Mouse (Mus musculus): Measurements from ENCODE around the gene Mark2. TPM values are rescaled to one million over a fixed set of nuclear protein-coding genes. Genes with fewer than 3 reads are reported as not detected.

Gene Mark2
- polyA plus RNA-seq, 1 experiment from 2014 or later, result 46.8 TPM

GRCm38 (mm10) chr19:7269290-7270044 lies 72.2 kb downstream of the Mark2 start:
- peaks cover 29% of the 10 kb centered on the region for H3K36me3 ChIP-seq (ENCODE audit: control insufficient read depth, insufficient read depth, low read length)
- no peaks in the 10 kb centered on the region for H3K9me3 ChIP-seq (ENCODE audit: control insufficient read depth, low read length)
- ATAC-seq (ENCODE audit: insufficient number of reproducible peaks, low FRiP score, low TSS enrichment, low read depth) (no peak), DNase-seq (ENCODE audit: low spot score) (peak; percentile 63)
- peak overlapping the region; percentile 15; the same call in 1 of the 2 replicates for H3K27ac ChIP-seq (replicated peaks; ENCODE audit: low read depth, low read length)
- no peaks in the 10 kb centered on the region for H3K27me3 ChIP-seq (ENCODE audit: control insufficient read depth, insufficient read depth, low read length)
- peaks cover 39% of the 10 kb centered on the region for H3K4me1 ChIP-seq (ENCODE audit: control insufficient read depth, insufficient read depth, low read length)
- H3K4me2 ChIP-seq (ENCODE audit: low read depth, severe bottlenecking), result peak overlapping the region; percentile 82
- H3K4me3 ChIP-seq (ENCODE audit: low read depth, low read length), result peak overlapping the region; percentile 94
- WGBS, result 1% methylated on average over 11 of the region's 11 CpGs
- peak overlapping the region; percentile 96 for H3K9ac ChIP-seq (ENCODE audit: low read length)

DNA sequence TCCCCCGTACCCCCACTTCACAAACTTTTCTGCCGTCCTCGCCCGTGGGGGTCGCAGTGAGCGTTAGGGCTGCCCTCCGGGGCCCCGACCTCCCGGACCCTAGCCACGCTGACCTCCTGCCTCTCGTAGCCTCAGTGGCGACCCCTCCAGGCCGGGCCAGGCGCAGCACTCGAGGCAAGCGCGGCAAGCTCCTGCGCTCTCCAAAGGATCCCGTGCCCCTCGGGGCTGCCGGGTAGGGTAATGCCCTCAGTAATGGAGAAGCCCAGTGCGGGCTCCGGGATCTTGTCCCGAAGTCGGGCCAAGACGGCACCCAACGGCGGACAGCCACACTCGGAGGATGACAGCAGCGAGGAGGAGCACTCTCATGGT lies 73.0 kb downstream of the Mark2 start:
- no peaks in the 10 kb centered on the region for H3K27me3 ChIP-seq (ENCODE audit: control insufficient read depth, insufficient read depth, low read length)
- peak overlapping the region; percentile 96 for H3K9ac ChIP-seq (ENCODE audit: low read length)
- DNase-seq (ENCODE audit: low spot score), result peak; percentile 96
- WGBS, result 0% methylated on average over 29 of the region's 30 CpGs
- peak overlapping the region; percentile 82 for H3K4me2 ChIP-seq (ENCODE audit: low read depth, severe bottlenecking)
- no peaks in the 10 kb centered on the region for H3K9me3 ChIP-seq (ENCODE audit: control insufficient read depth, low read length)
- peaks cover 29% of the 10 kb centered on the region for H3K36me3 ChIP-seq (ENCODE audit: control insufficient read depth, insufficient read depth, low read length)
- H3K27ac ChIP-seq (replicated peaks; ENCODE audit: low read depth, low read length), result peak overlapping the region; percentile 98
- peak; percentile 11; the same call in 1 of the 2 replicates for ATAC-seq (ENCODE audit: insufficient number of reproducible peaks, low FRiP score, low TSS enrichment, low read depth)
- H3K4me3 ChIP-seq (ENCODE audit: low read depth, low read length), result peak overlapping the region; percentile 94
- peaks cover 46% of the 10 kb centered on the region for H3K4me1 ChIP-seq (ENCODE audit: control insufficient read depth, insufficient read depth, low read length)

DNA sequence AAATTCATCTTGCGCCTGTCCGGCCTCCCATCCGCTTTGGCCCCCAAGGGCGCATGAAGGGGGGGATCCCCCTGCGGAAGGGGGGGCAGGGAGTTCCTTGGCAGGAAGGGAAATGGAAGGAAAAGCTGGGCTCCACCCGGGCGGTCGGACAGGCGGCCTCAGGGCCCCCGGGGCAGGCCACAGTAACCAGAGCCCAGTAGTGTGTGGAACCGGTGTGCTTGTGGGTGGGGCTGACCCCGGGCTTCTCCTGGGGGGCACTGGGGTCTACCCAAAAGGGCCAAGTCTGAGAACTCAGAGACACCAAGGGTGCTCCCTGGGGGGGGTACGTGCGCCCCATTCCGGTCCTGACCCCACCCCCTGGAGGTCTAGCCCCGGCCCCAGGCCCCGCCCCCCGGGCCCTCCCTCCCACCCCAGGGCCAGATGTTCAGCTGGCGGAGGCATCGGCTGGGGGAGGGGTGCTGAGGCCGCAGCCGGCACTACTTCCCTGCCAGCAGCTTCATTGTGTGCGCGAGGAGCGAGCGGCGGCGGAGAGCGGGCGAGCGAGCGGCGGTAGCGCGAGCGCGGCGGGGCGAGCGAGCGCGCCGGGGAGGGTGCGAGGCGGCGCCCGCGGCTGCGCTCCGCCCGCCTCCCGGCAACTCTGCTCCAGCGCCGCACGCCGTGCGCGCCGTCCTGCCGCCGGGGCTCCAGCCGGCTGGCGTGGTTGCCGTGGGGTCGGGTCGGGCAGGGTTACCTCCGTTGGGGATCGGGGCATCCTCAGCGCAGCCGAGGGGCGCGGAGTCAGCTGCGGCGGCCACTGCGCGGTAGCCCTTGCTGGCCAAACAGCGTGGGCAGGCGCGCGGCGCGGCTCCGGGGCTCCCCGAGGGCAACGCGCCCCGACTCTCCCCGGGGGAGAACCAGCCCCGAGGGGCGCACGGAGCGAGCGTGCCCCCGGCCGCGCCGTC lies 73.6 kb downstream of the Mark2 start:
- Histone ChIP-seq H3K9ac (ENCODE audit: low read length) (peak overlapping the region; percentile 96), H3K4me3 (ENCODE audit: low read depth, low read length) (peak overlapping the region; percentile 94), H3K27ac (replicated peaks; ENCODE audit: low read depth, low read length) (peak overlapping the region; percentile 98), H3K9me3 (ENCODE audit: control insufficient read depth, low read length) (no peaks in the 10 kb centered on the region), H3K4me2 (ENCODE audit: low read depth, severe bottlenecking) (peak overlapping the region; percentile 82), H3K27me3 (ENCODE audit: control insufficient read depth, insufficient read depth, low read length) (no peaks in the 10 kb centered on the region), H3K36me3 (ENCODE audit: control insufficient read depth, insufficient read depth, low read length) (peaks cover 24% of the 10 kb centered on the region), H3K4me1 (ENCODE audit: control insufficient read depth, insufficient read depth, low read length) (peaks cover 46% of the 10 kb centered on the region)
- ATAC-seq (ENCODE audit: insufficient number of reproducible peaks, low FRiP score, low TSS enrichment, low read depth) (peak; percentile 45), DNase-seq (ENCODE audit: low spot score) (peak; percentile 93)
- WGBS, result under 1% methylated on average over 74 of the region's 97 CpGs

DNA sequence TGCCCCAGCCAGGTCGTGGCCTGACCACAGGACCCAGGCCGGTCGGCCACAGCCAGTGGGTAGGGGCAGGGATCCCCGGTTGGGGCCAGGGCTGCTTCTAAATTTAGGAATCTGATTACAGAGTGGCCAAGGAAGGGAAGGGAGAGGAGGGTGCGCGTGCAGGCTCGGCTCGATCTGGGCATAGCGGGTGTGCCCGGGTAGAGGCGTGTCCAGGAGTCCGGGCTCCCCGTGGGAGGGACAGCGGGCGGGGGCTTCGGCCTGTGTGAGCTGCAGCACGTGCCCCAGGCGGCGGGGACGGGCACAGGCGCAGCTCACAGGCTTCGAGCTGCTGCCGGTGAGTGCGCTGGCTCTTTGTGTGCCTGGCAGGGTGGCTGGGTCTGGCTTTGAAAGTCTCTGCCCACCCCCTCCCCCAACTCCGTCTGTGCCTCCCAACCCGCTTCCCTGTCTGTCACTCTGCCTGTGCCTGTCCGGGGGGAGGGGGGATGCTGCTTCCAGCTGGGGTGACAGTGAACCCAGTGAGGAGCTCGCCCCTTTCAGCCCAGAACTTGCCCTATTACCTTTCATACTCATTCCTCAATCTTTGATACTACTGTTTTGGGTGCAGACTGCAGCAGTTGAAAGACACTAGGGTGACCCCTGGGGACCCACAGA lies 74.4 kb downstream of the Mark2 start, which contains the start of gene Rcor2:
Gene Rcor2 (plus strand): TSS at position 235 of the 651 bp plus-strand sequence.
- Histone ChIP-seq H3K27ac (replicated peaks; ENCODE audit: low read depth, low read length) (peak within 1 kb of the TSS; percentile 98), H3K4me1 (ENCODE audit: control insufficient read depth, insufficient read depth, low read length) (peaks cover 46% of the 10 kb centered on the region), H3K36me3 (ENCODE audit: control insufficient read depth, insufficient read depth, low read length) (peaks cover 18% of the 10 kb centered on the region), H3K9ac (ENCODE audit: low read length) (peak within 1 kb of the TSS; percentile 96), H3K27me3 (ENCODE audit: control insufficient read depth, insufficient read depth, low read length) (no peaks in the 10 kb centered on the region), H3K9me3 (ENCODE audit: control insufficient read depth, low read length) (no peaks in the 10 kb centered on the region), H3K4me3 (ENCODE audit: low read depth, low read length) (peak within 1 kb of the TSS; percentile 94), H3K4me2 (ENCODE audit: low read depth, severe bottlenecking) (peak within 1 kb of the TSS; percentile 82)
- ATAC-seq (ENCODE audit: insufficient number of reproducible peaks, low FRiP score, low TSS enrichment, low read depth) (peak; percentile 18; the same call in 1 of the 2 replicates), DNase-seq (ENCODE audit: low spot score) (peak; percentile 85)
- WGBS, result under 1% methylated on average over 28 of the region's 28 CpGs

DNA sequence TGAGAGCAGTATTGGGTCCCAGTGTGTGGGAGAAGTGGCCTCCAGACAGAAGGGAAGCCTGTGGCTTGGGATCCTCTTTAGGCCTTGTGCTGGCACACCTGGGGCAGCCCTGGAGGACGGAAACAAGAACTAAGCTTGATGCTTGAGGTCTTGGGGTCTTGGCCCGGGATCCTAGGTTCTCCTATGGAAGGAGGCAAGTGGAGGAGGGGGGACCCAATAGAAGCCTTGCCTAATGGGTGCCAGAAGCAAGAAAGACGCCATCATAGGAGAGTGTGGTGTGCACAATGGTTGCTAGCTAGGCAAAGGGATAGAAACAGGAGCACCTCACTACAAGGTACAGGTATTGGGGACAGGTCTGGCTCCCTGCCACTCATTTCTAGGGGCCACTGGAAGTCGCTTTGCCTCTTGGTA lies 75.2 kb downstream of the Mark2 start:
- no peaks in the 10 kb centered on the region for H3K27me3 ChIP-seq (ENCODE audit: control insufficient read depth, insufficient read depth, low read length)
- H3K9ac ChIP-seq (ENCODE audit: low read length), result no peak overlapping the region; the same call in 1 of the 2 replicates
- WGBS, result 46% methylated on average over 4 of the region's 4 CpGs
- 0 out of 2 replicates have a peak overlapping the region, but pooled peaks have one; percentile 98 for H3K27ac ChIP-seq (replicated peaks; ENCODE audit: low read depth, low read length)
- no peak overlapping the region for H3K4me2 ChIP-seq (ENCODE audit: low read depth, severe bottlenecking)
- H3K36me3 ChIP-seq (ENCODE audit: control insufficient read depth, insufficient read depth, low read length), result peaks cover 11% of the 10 kb centered on the region
- H3K4me3 ChIP-seq (ENCODE audit: low read depth, low read length), result no peak overlapping the region
- H3K4me1 ChIP-seq (ENCODE audit: control insufficient read depth, insufficient read depth, low read length), result peaks cover 46% of the 10 kb centered on the region
- peak; percentile 53 for DNase-seq (ENCODE audit: low spot score)
- ATAC-seq (ENCODE audit: insufficient number of reproducible peaks, low FRiP score, low TSS enrichment, low read depth), result no peak
- H3K9me3 ChIP-seq (ENCODE audit: control insufficient read depth, low read length), result no peaks in the 10 kb centered on the region

DNA sequence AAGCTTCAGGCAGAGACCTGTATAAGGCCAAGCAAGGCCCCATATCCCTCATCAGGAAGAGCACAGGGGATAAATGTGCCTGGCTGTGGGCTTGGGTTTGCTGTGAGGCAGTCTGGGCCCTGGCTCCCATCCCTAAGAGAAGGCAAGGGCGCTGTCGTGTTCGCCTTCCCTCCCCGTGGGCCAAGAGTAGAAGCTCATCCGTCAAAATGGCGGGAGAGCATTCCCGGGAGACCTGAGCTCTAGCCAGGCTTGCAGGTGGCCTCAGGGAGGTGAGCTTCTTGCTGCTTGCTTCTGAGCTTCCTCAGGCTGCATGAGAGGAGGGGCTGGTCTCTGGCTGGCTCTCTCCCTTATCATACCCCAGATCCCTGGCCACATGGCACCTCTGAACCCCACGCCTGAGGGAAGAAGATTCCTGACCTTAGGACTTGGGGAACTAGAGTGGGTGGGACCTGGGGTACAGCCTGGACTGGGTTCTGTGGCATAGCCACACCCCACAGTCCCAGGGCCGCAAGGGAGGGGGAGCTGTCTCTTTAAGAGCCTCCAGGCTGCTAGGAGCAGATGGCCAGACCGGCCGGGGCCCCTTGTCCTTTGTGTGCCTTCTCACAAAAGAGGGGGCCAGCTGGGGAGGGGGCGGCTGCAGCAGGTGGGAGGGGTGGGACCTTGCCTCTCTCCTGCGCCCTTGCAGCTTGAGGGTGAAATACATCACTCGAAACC lies 76.0 kb downstream of the Mark2 start:
- Histone ChIP-seq H3K27me3 (ENCODE audit: control insufficient read depth, insufficient read depth, low read length) (no peaks in the 10 kb centered on the region), H3K9ac (ENCODE audit: low read length) (no peak overlapping the region), H3K4me3 (ENCODE audit: low read depth, low read length) (no peak overlapping the region), H3K4me1 (ENCODE audit: control insufficient read depth, insufficient read depth, low read length) (peaks cover 46% of the 10 kb centered on the region), H3K27ac (replicated peaks; ENCODE audit: low read depth, low read length) (peak overlapping the region; percentile 57; the same call in 1 of the 2 replicates), H3K9me3 (ENCODE audit: control insufficient read depth, low read length) (no peaks in the 10 kb centered on the region), H3K36me3 (ENCODE audit: control insufficient read depth, insufficient read depth, low read length) (peaks cover 4% of the 10 kb centered on the region), H3K4me2 (ENCODE audit: low read depth, severe bottlenecking) (0 out of 2 replicates have a peak overlapping the region, but pooled peaks have one; percentile 3)
- DNase-seq (ENCODE audit: low spot score) (peak; percentile 69), ATAC-seq (ENCODE audit: insufficient number of reproducible peaks, low FRiP score, low TSS enrichment, low read depth) (no peak)
- 18% methylated on average over 14 of the region's 14 CpGs for WGBS

DNA sequence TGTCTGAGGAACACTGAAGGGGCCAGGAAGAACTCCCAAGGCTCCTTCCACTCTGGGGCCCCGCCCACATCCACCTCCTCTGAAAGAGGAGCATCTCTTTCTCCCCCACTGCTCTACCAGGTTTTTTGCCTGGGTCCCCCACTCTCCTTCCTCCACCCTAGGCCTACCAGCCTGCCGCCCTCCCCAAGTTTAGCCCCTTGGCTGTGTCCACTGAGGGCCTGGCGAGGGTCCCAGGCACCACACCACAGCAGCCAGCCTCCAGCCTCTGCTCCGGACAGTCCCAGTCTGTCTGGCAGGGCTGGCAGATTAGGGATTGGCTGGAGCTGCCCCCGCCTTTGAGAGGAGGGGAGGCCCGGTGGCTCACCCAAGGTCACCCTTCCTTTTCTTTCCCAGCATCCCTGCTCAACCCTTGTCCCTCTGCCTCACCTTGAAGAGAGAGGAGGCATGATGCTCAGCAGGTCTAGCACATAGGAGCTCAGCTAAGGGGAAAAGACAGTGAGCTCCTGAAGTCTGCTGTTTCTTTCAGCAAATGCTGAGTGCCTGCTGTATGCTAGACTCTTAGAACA lies 76.8 kb downstream of the Mark2 start:
- Histone ChIP-seq H3K36me3 (ENCODE audit: control insufficient read depth, insufficient read depth, low read length) (no peaks in the 10 kb centered on the region), H3K4me3 (ENCODE audit: low read depth, low read length) (no peak overlapping the region), H3K4me2 (ENCODE audit: low read depth, severe bottlenecking) (no peak overlapping the region), H3K27me3 (ENCODE audit: control insufficient read depth, insufficient read depth, low read length) (no peaks in the 10 kb centered on the region), H3K9me3 (ENCODE audit: control insufficient read depth, low read length) (no peaks in the 10 kb centered on the region), H3K9ac (ENCODE audit: low read length) (peak overlapping the region; percentile 36; the same call in 1 of the 2 replicates), H3K27ac (replicated peaks; ENCODE audit: low read depth, low read length) (peak overlapping the region; percentile 2; the same call in 1 of the 2 replicates), H3K4me1 (ENCODE audit: control insufficient read depth, insufficient read depth, low read length) (peaks cover 43% of the 10 kb centered on the region)
- 18% methylated on average over 6 of the region's 6 CpGs for WGBS
- no peak for DNase-seq (ENCODE audit: low spot score)
- no peak for ATAC-seq (ENCODE audit: insufficient number of reproducible peaks, low FRiP score, low TSS enrichment, low read depth)
